Mouse (Mus musculus) kidney, postnatal 14 days (tissue): ENCODE measurements around the gene Dcun1d3.

Source experiments
- DNase-seq: peaks from one replicate; pipeline ENCODE4 v3.0.0; 2022; ENCODE audit warnings: mixed read lengths

Dcun1d3 gene

GRCm38 (mm10) chr7:119872204-119872603 lies 23.9 kb downstream of the Dcun1d3 start:
- DNase-seq, result no peak

DNA sequence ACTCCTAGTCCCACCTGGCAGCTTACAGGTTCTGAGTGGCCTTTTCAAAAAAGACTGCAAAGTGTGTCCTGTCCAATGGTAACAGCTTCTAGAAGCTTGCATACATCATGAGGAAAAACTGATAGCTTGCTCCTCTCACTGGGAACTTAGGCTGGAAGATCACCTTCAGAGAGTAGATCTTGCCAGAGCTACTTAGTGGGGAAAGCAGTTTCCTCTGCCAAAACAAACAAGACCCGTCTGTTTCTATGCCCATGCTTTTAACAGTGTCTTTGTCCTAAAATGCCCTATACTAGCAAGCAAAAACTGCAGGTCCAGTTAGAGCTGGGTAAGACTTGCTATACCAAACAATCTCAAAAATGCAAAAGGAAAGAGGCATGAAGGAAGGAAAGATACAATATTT lies 30.0 kb downstream of the Dcun1d3 start:
- DNase-seq, result no peak

DNA sequence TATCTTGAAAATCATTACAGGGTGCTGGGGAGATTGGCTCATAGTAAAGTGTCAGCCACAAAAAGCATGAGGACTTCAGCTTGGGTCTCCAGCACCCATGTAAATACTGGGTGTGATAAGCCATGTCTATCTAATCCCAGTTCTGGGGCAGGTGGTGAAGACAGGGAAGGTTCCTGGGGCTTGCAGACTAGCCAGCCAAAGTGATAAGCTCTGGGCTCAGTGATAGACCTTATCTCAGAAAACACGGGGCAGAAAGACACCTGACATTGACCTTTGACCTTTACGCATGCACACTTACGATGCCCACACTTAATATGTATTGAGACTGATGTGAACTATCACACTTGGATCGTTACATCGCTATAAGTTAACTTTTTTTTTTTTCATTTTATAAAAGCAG lies 31.6 kb downstream of the Dcun1d3 start:
- DNase-seq, result no peak

GRCm38 (mm10) chr7:119862167-119862566 lies 33.9 kb downstream of the Dcun1d3 start:
- DNase-seq, result no peak

GRCm38 (mm10) chr7:119861335-119862091 lies 34.6 kb downstream of the Dcun1d3 start:
- DNase-seq, result peak; percentile 73

DNA sequence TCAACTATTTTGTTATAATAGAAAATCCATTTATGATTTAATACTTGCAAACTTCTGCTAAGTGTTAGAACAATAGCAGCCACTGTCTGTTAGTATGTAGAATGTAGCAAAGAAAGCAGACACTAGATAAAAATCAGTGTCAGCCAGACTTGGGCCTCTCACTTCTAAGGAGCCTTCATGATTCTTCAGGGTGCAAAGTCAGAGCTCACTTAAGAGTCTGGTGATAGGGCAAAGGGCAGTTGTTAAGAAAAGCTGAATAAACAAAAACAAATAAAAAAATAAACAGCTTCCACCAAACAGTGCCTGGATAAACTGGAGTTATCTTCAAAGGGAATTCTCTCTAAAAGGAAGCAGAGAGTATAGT lies 35.1 kb downstream of the Dcun1d3 start:
- no peak for DNase-seq

- no peak for DNase-seq
Measured at GRCm38 (mm10) chr7:119860554-119860953, 35.5 kb downstream of the Dcun1d3 start.

- DNase-seq, result no peak
Measured at GRCm38 (mm10) chr7:119860116-119860515, 36.0 kb downstream of the Dcun1d3 start.

DNA sequence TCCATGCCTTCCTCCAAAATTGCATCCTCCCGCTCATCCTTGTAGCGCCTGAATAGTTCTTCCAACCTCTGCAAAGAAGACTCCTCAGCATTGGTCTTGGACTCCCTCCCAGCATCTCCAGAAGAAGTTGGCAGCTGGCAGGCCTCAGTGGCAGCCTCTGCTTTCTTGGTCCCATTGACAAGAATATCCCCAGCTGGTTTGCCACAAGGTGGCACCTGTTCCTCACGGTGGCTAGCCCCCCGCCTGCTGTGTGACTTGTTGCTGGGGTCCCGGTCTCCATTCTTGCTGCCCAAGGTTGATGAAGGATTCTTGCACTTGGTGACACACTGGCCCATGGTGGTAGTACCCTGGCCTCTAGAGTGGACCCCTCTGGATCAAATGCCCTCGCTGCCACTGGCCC lies 36.6 kb downstream of the Dcun1d3 start:
- peak; percentile 23 for DNase-seq

- DNase-seq, result no peak
Measured at GRCm38 (mm10) chr7:119855031-119855430, 41.1 kb downstream of the Dcun1d3 start.

DNA sequence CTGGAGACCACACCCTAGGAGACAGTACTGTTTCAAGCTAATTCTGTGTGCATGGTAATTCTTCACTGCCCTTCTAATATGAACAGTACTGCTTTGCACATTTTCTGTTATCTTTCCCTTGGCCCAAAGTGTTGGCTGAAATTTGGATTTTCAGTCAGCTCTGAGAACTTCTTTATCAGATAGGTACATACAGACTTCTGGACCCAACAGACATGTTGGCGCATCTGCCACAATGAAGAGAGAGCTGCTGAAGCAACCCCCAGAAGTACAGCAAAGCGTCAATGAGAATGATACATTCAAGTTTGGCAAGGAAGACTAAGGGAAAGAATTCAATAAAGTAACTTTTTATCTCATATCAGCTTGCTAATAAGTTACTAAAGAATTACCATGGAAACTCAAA lies 41.7 kb downstream of the Dcun1d3 start:
- DNase-seq, result no peak

- DNase-seq, result peak; percentile 24
Measured at GRCm38 (mm10) chr7:119853186-119853585, 42.9 kb downstream of the Dcun1d3 start.

DNA sequence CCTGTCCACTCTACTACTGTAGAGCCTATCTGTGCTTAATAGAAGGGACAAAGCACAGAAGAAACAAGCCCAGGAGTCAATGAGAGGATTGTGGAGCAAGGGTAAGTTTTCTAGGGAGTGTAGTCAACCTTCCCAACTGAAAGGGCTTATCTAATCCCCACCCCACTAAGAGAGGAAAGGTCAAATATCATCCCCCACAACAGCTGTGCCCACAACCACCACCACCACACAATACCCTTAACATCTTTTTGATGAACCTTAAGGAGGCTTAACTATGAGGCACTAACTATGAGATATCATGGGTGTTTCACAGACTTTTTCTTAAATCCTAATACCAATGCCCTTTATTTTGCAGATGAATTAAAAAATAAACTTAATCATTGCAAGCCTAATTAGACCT lies 43.6 kb downstream of the Dcun1d3 start:
- no peak for DNase-seq

DNA sequence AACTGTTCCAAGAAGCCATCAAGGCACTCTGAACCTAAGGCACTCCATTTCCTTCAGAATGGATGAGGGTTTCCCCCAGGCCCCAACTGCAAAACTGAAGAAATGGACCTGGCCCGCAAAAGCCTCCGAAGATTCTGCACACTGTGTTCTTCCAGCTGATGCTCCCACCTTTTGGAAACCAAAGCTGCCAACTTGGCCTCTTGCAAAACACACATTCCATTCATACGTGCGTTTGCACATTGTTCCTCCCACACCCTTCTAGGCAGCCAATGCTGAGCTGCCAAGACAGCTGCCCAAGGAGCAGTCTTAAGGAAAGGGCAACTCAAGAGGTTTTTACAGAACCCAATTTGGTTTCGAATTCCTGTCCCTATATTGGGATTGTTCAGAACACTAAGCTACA lies 45.4 kb downstream of the Dcun1d3 start:
- peak; percentile 59 for DNase-seq

DNA sequence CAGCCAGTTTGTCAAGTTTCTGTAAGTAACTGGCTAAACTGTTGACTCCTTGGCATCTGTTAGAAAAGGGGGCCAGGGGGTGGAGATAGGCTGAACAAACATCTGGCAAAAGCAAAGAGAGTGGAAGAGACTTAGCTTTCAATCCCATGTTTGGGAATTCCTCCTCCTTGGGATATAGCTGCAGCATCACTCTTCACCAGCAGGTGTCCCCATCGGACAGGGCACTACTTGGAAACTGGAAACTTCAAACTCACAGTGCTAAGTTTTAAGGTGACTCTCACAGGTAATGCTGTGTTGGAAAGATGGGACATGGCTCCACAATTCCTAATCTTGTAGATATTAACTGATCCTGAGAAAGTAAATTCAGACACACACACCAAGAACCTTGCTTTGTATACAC lies 47.0 kb downstream of the Dcun1d3 start:
- peak; percentile 79 for DNase-seq

- DNase-seq, result peak; percentile 25
Measured at GRCm38 (mm10) chr7:119847396-119847795, 48.7 kb downstream of the Dcun1d3 start.

DNA sequence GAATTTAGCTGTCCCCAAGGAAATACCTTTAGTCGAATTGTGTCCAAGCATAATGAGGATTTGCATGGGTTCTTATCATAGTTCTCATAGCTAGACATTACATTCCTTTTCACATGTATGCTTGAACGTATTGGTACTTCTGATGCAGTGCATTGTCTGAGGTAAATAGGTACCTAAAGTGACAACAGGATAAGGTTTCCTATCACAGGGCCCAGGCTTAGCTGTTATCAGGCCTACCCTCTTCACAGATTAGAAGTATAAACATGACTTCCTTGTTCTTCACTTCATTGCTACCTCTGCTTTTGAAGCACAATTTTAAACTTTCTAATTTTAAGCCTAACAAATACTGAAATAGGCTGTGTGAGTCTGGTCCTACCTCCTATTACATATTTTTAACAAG lies 50.6 kb downstream of the Dcun1d3 start:
- DNase-seq, result no peak

- DNase-seq, result no peak
Measured at GRCm38 (mm10) chr7:119841820-119842449, 54.2 kb downstream of the Dcun1d3 start.

GRCm38 (mm10) chr7:119835996-119836777 lies 59.9 kb downstream of the Dcun1d3 start:
- no peak for DNase-seq

DNA sequence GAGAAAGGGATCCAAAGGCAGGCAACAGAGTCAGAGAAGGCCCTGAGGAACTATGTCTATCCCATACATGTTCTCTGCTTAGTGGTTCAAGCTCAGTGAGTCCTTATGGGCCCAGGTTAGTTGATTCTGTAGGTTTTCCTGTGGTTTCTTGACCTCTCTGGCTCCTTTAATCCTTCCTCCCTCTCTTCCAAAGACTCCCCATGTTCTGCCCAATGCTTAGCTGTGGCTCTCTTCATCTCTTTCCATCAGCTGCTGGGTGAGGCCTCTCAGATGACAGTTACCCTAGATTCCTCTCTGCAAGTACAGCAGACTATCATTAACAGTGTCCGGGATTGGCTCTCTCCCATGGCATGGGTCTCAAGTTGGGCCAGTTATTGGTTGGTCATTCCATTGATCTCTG lies 60.7 kb downstream of the Dcun1d3 start:
- no peak for DNase-seq

GRCm38 (mm10) chr7:119808723-119809122 lies 87.4 kb downstream of the Dcun1d3 start:
- no peak for DNase-seq

- DNase-seq, result no peak
Measured at GRCm38 (mm10) chr7:119807396-119807795, 88.7 kb downstream of the Dcun1d3 start.
